Mouse (Mus musculus) forebrain, embryonic 13.5 days (tissue): ENCODE measurements around the gene Pum1. TPM values are rescaled to one million over a fixed set of nuclear protein-coding genes. Genes with fewer than 3 reads are reported as not detected.

Source experiments
- ATAC-seq: fragments of 200-750 bp; cut with Nextera tagmentation; 2 replicates; pipeline ENCODE4 v1.8.0; 2017
- H3K27ac ChIP-seq: fragments of 300-500 bp; sonication (generic); 2 replicates; pipeline ENCODE4 v1.5.1; 2015; ENCODE audit warnings: inconsistent platforms, mild to moderate bottlenecking, moderate library complexity
- H3K27me3 ChIP-seq: fragments of 300-500 bp; sonication (generic); 2 replicates; pipeline ENCODE4 v1.6.1; 2015; ENCODE audit warnings: mild to moderate bottlenecking, inconsistent platforms
- H3K36me3 ChIP-seq: fragments of 300-500 bp; sonication (generic); 2 replicates; pipeline ENCODE4 v1.6.1; 2015; ENCODE audit warnings: mild to moderate bottlenecking, inconsistent platforms; ENCODE audit not compliant: poor library complexity, severe bottlenecking
- H3K4me1 ChIP-seq: fragments of 300-500 bp; sonication (generic); 2 replicates; pipeline ENCODE4 v1.6.1; 2015; ENCODE audit warnings: inconsistent platforms
- H3K4me2 ChIP-seq: fragments of 300-500 bp; sonication (generic); 2 replicates; pipeline ENCODE4 v1.6.1; 2015; ENCODE audit warnings: inconsistent platforms, mild to moderate bottlenecking, moderate library complexity
- H3K4me3 ChIP-seq: fragments of 300-500 bp; sonication (generic); 2 replicates; pipeline ENCODE4 v1.5.1; 2015; ENCODE audit warnings: mild to moderate bottlenecking, inconsistent platforms
- H3K9ac ChIP-seq: fragments of 300-500 bp; sonication (generic); 2 replicates; pipeline ENCODE4 v1.6.1; 2015; ENCODE audit warnings: mild to moderate bottlenecking, inconsistent platforms
- H3K9me3 ChIP-seq: fragments of 300-500 bp; sonication (generic); replicated peaks from 2 replicates; pipeline ENCODE4 v1.6.1; 2016; ENCODE audit warnings: inconsistent platforms
- WGBS: fragments of 180-500 bp; shearing (Covaris S2); methylation state at CpG from one replicate; pipeline ENCODE4 v1.1.7; 2015; 5-methylcytosine and 5-hydroxymethylcytosine counted together
- polyA plus RNA-seq: library from polyadenylated mRNA; unstranded; fragments of >200 nt; fragmentation: Nextera tagmentation; extraction: Ambion mirVana; gene quantifications from 2 replicates; pipeline ENCODE4 v1.2.1, GENCODE M21; 2015

Gene Pum1
- polyA plus RNA-seq, 1 experiment from 2014 or later, result 117 TPM

DNA sequence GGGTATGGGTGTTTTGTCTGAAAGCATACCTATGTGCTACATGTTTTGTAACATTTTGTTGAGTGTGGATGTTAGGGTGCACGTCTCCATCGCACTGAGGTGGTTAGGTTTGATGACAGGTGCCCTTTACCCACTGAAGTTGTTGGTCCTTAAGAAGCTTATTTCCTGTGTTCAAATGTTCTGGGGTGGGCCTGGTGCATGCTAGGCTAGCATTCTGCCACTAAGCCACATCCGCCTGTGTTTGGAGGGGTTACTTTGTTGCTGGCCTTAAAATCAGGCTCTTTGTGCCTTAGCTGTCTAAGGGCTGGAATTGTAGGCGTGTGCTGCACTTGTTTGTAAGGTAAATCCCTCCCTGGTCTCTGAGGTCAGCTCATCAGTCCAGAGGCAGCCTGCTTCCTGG is 111.7 kb downstream of the Pum1 start:
- Histone ChIP-seq H3K27ac (no peak overlapping the region), H3K9ac (no peak overlapping the region), H3K36me3 (peaks cover 94% of the 10 kb centered on the region), H3K9me3 (no peaks in the 10 kb centered on the region), H3K4me3 (no peak overlapping the region), H3K27me3 (no peaks in the 10 kb centered on the region), H3K4me1 (peaks cover 11% of the 10 kb centered on the region), H3K4me2 (no peak overlapping the region)
- ATAC-seq, result no peak
- WGBS, result 95% methylated on average over 4 of the region's 4 CpGs

- 54% methylated on average over 9 of the region's 10 CpGs for WGBS
- no peak overlapping the region for H3K4me3 ChIP-seq
- peaks cover 11% of the 10 kb centered on the region for H3K4me1 ChIP-seq
- no peak overlapping the region for H3K9ac ChIP-seq
- H3K27ac ChIP-seq, result peak overlapping the region; percentile 14; the same call in 1 of the 2 replicates
- no peak overlapping the region for H3K4me2 ChIP-seq
- H3K27me3 ChIP-seq, result no peaks in the 10 kb centered on the region
- ATAC-seq, result no peak
- H3K36me3 ChIP-seq, result peaks cover 94% of the 10 kb centered on the region
- no peaks in the 10 kb centered on the region for H3K9me3 ChIP-seq
Observed at GRCm38 (mm10) chr4:130777647-130778046, 114.5 kb downstream of the Pum1 start.

DNA sequence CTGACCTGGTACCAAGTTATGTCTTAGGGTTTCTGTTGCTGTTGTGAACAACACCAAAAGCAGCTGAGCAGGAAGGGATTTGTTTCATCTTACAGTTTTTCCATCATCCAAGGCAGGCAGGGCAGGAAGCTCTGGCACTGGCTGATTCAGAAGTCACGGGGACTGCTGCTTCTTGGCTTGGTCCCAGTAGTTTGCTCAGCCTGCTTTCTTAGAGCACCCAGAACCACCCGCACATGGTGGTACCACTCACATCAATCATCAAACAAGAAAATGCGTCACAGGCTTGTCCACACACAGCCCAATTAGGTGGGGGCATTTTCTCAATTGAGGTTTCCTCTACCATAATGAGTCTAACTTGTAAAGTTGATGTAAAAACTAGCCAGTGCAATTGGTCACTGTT is 115.9 kb downstream of the Pum1 start:
- Histone ChIP-seq H3K4me2 (no peak overlapping the region), H3K4me1 (peaks cover 11% of the 10 kb centered on the region), H3K9me3 (no peaks in the 10 kb centered on the region), H3K9ac (no peak overlapping the region), H3K36me3 (peaks cover 84% of the 10 kb centered on the region), H3K27me3 (no peaks in the 10 kb centered on the region), H3K4me3 (no peak overlapping the region), H3K27ac (no peak overlapping the region)
- 77% methylated on average over 3 of the region's 3 CpGs for WGBS
- ATAC-seq, result no peak

- Histone ChIP-seq H3K4me2 (no peak overlapping the region), H3K9me3 (no peaks in the 10 kb centered on the region), H3K27ac (peak overlapping the region; percentile 19; the same call in 1 of the 2 replicates), H3K4me1 (no peaks in the 10 kb centered on the region), H3K36me3 (peaks cover 52% of the 10 kb centered on the region), H3K27me3 (no peaks in the 10 kb centered on the region), H3K9ac (no peak overlapping the region), H3K4me3 (no peak overlapping the region)
- 88% methylated on average over 2 of the region's 2 CpGs for WGBS
- no peak for ATAC-seq
Observed at GRCm38 (mm10) chr4:130782492-130782891, 119.4 kb downstream of the Pum1 start.

- ATAC-seq, result no peak
- 33% methylated on average over 4 of the region's 4 CpGs for WGBS
- no peaks in the 10 kb centered on the region for H3K27me3 ChIP-seq
- H3K4me1 ChIP-seq, result no peaks in the 10 kb centered on the region
- no peak overlapping the region for H3K4me2 ChIP-seq
- no peak overlapping the region for H3K4me3 ChIP-seq
- H3K9me3 ChIP-seq, result no peaks in the 10 kb centered on the region
- no peak overlapping the region for H3K27ac ChIP-seq
- H3K36me3 ChIP-seq, result peaks cover 30% of the 10 kb centered on the region
- no peak overlapping the region for H3K9ac ChIP-seq
Observed at GRCm38 (mm10) chr4:130784755-130785154, 121.6 kb downstream of the Pum1 start.

GRCm38 (mm10) chr4:130787530-130787929 is 124.4 kb downstream of the Pum1 start:
- Histone ChIP-seq H3K9ac (no peak overlapping the region), H3K36me3 (peaks cover 5% of the 10 kb centered on the region; the same call in 1 of the 2 replicates), H3K4me3 (no peak overlapping the region), H3K27ac (no peak overlapping the region), H3K9me3 (no peaks in the 10 kb centered on the region), H3K27me3 (peaks cover 17% of the 10 kb centered on the region), H3K4me1 (peaks cover 6% of the 10 kb centered on the region; the same call in 1 of the 2 replicates), H3K4me2 (no peak overlapping the region)
- WGBS, result 82% methylated on average over 5 of the region's 5 CpGs
- no peak for ATAC-seq

- 19% methylated on average over 6 of the region's 6 CpGs for WGBS
- Histone ChIP-seq H3K4me2 (no peak overlapping the region), H3K4me3 (no peak overlapping the region), H3K9ac (no peak overlapping the region), H3K27ac (no peak overlapping the region), H3K27me3 (peaks cover 25% of the 10 kb centered on the region), H3K4me1 (peaks cover 26% of the 10 kb centered on the region), H3K36me3 (no peaks in the 10 kb centered on the region), H3K9me3 (no peaks in the 10 kb centered on the region)
- ATAC-seq, result peak; percentile 40; the same call in 1 of the 2 replicates
Observed at GRCm38 (mm10) chr4:130790180-130790579, 127.1 kb downstream of the Pum1 start.

DNA sequence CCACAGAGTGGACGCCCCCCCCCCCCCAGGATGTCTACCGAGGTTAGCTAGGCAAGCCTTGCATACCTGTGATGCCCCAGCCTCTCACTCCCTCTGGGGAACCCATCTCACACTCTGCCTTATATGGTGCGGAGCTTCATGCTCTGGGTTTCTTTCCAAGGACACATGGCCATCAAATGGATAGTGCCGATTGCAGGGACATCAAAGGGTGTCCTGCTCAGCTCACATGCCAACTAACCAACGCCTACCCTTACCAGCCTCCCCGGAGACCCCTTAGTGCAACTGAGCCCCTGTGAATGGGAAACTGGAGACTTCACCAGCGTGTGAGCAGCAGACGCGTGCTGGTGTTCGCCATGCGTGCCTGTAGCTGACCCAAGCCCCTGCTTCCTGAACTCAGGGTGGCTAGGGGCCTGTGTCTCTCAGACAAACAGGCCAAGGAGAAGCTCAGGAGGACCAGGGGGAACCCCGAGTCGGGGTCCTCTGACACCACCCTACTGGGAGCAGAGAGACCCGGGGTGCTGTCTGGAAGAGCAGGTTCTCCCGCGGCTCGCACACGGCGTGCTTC is 128.8 kb downstream of the Pum1 start:
- peak overlapping the region; percentile 92 for H3K4me2 ChIP-seq
- peak; percentile 50 for ATAC-seq
- H3K4me3 ChIP-seq, result peak overlapping the region; percentile 87
- peak overlapping the region; percentile 96 for H3K9ac ChIP-seq
- peaks cover 36% of the 10 kb centered on the region for H3K4me1 ChIP-seq
- peak overlapping the region; percentile 81 for H3K27ac ChIP-seq
- WGBS, result 3% methylated on average over 19 of the region's 19 CpGs
- peaks cover 29% of the 10 kb centered on the region for H3K27me3 ChIP-seq
- H3K9me3 ChIP-seq, result no peaks in the 10 kb centered on the region
- H3K36me3 ChIP-seq, result no peaks in the 10 kb centered on the region

- peak within 1 kb of the TSS; percentile 96 for H3K9ac ChIP-seq
- H3K4me3 ChIP-seq, result peak within 1 kb of the TSS; percentile 87
- 3% methylated on average over 71 of the region's 99 CpGs for WGBS
- peaks cover 29% of the 10 kb centered on the region for H3K27me3 ChIP-seq
- ATAC-seq, result peak; percentile 52
- no peaks in the 10 kb centered on the region for H3K36me3 ChIP-seq
- peaks cover 43% of the 10 kb centered on the region for H3K4me1 ChIP-seq
- H3K27ac ChIP-seq, result peak within 1 kb of the TSS; percentile 81
- no peaks in the 10 kb centered on the region for H3K9me3 ChIP-seq
- H3K4me2 ChIP-seq, result peak within 1 kb of the TSS; percentile 92
Observed at GRCm38 (mm10) chr4:130792376-130793179, 129.5 kb downstream of the Pum1 start, which contains the start of gene Sdc3. TSS of gene Sdc3 (plus strand) at chr4:130792537.

GRCm38 (mm10) chr4:130793180-130793501 is 130.0 kb downstream of the Pum1 start:
- Histone ChIP-seq H3K4me1 (peaks cover 48% of the 10 kb centered on the region), H3K9ac (peak overlapping the region; percentile 96), H3K27ac (peak overlapping the region; percentile 81; the same call in 1 of the 2 replicates), H3K27me3 (peaks cover 29% of the 10 kb centered on the region), H3K4me3 (peak overlapping the region; percentile 87), H3K36me3 (no peaks in the 10 kb centered on the region), H3K4me2 (peak overlapping the region; percentile 92), H3K9me3 (no peaks in the 10 kb centered on the region)
- ATAC-seq, result peak; percentile 55; the same call in 1 of the 2 replicates
- WGBS, result 51% methylated on average over 7 of the region's 7 CpGs

DNA sequence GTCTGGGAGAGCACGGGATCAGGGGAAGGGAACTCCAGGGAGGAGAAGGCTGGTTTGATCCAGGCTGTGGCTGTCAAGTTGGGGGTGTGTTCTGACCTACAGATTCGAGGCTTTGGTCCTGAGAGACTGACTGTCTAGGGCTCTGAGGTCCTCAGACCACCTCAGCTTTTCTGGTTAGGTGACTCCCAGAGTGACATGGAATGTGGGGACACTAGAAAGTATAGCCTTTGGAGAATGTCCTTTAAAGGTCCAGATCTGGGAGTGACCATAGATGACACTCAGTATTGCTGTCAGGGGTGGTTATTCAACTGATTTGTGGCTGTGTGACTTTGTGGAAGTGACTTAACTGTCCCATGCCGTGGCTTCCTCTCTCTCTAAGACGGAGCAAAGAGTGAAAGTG is 131.7 kb downstream of the Pum1 start:
- Histone ChIP-seq H3K9ac (no peak overlapping the region), H3K36me3 (no peaks in the 10 kb centered on the region), H3K27ac (no peak overlapping the region), H3K4me2 (peak overlapping the region; percentile 46), H3K4me3 (peak overlapping the region; percentile 12), H3K4me1 (peaks cover 65% of the 10 kb centered on the region), H3K27me3 (peaks cover 29% of the 10 kb centered on the region), H3K9me3 (no peaks in the 10 kb centered on the region)
- ATAC-seq, result no peak
- WGBS, result 62% methylated on average over 4 of the region's 4 CpGs

DNA sequence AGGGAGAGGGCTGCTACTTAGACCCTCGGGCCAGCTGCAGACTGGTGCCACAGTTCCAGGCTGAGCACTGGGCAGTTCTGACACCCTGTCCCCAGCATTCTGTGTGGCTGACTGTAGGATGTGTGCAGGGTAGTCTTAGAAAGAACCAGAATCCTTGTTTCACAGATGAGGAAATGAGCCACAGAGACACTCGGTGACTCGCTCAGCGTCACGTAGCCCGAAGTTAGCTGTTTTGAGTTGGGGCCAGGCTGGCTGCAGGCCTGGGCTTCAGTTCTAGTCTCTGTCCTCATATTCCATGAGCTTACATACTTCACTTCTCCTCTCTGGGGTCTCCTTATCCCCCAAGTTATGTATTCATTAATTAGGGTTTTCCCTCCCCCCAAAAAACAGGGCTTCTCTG is 132.8 kb downstream of the Pum1 start:
- no peaks in the 10 kb centered on the region for H3K9me3 ChIP-seq
- no peaks in the 10 kb centered on the region for H3K36me3 ChIP-seq
- 91% methylated on average over 6 of the region's 6 CpGs for WGBS
- H3K4me1 ChIP-seq, result peaks cover 65% of the 10 kb centered on the region
- H3K9ac ChIP-seq, result no peak overlapping the region
- H3K4me2 ChIP-seq, result no peak overlapping the region
- H3K27ac ChIP-seq, result no peak overlapping the region
- no peak for ATAC-seq
- peaks cover 24% of the 10 kb centered on the region for H3K27me3 ChIP-seq
- H3K4me3 ChIP-seq, result no peak overlapping the region
